Mouse (Mus musculus) olfactory bulb, adult 2 months (tissue): ENCODE measurements around the gene Tmem11. TPM values are rescaled to one million over a fixed set of nuclear protein-coding genes. Genes with fewer than 3 reads are reported as not detected.
A peak's percentile ranks its signal among the peaks of the same experiment; 100 is the strongest.
"Not testable (repeated sequence)": the region's sequence is repeated elsewhere in the genome, so short reads cannot be mapped to it uniquely, and the experiment has no call there.

Source experiments
- H3K27ac ChIP-seq: fragments of 200-500 bp; 2 replicates; pipeline ENCODE4 v1.5.1; 2012; ENCODE audit warnings: low read depth, low read length; ENCODE audit not compliant: insufficient read depth
- H3K4me1 ChIP-seq: fragments of 200-500 bp; 2 replicates; pipeline ENCODE4 v1.6.1; 2012; ENCODE audit warnings: low read length; ENCODE audit not compliant: control insufficient read depth, insufficient read depth
- H3K4me3 ChIP-seq: fragments of 200-500 bp; 2 replicates; pipeline ENCODE4 v1.5.1; 2012; ENCODE audit warnings: mild to moderate bottlenecking, low read depth, low read length, moderate library complexity; ENCODE audit not compliant: insufficient read depth
- CTCF ChIP-seq: fragments of 200-500 bp; IDR thresholded peaks from 2 replicates; pipeline ENCODE4 v1.5.1; 2012; ENCODE audit warnings: low read depth, mild to moderate bottlenecking, low read length, moderate library complexity; ENCODE audit not compliant: insufficient read depth
- POLR2A ChIP-seq: fragments of 200-500 bp; IDR thresholded peaks from 2 replicates; pipeline ENCODE4 v1.6.1; 2012; ENCODE audit warnings: mild to moderate bottlenecking, low read depth, low read length, moderate library complexity; ENCODE audit not compliant: insufficient read depth
- WGBS: fragments of 180-500 bp; shearing (Covaris S2); methylation state at CpG from one replicate; pipeline ENCODE4 v1.1.7; 2018; 5-methylcytosine and 5-hydroxymethylcytosine counted together
- polyA plus RNA-seq: library from polyadenylated mRNA; stranded (reverse); fragments of >200 nt; gene quantifications from 2 replicates; pipeline ENCODE4 v1.2.4, GENCODE M21; 2012; ENCODE audit warnings: low replicate concordance; ENCODE audit not compliant: missing spikeins, insufficient read depth, insufficient read length

The Tmem11 gene
- polyA plus RNA-seq, 1 experiment, result not detected

DNA sequence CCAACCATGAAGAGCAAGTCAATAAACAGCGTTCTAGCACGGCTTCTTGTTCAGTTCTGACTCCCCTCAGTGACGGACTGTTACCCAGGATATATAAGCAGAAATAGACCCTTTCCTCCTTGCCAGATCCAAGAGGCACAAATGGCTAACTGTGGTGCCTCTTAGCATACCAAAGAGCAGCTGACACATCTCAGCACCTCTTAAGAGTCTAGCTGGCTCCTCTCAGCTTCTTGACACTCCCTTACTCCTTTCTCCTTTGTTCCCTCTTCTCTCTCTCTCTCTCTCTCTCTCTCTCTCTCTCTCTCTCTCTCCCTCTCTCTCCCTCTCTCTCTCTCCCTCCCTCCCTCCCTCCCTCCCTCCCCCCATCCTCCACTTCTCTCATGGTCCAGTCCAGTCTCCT, 11.7 kb upstream of the Tmem11 start:
- H3K4me1 ChIP-seq, result no peaks in the 10 kb centered on the region
- 66% methylated on average over 3 of the region's 3 CpGs for WGBS
- H3K27ac ChIP-seq, result no peak overlapping the region
- TF ChIP-seq POLR2A, result no peak
- no peak for TF ChIP-seq CTCF
- H3K4me3 ChIP-seq, result no peak overlapping the region

DNA sequence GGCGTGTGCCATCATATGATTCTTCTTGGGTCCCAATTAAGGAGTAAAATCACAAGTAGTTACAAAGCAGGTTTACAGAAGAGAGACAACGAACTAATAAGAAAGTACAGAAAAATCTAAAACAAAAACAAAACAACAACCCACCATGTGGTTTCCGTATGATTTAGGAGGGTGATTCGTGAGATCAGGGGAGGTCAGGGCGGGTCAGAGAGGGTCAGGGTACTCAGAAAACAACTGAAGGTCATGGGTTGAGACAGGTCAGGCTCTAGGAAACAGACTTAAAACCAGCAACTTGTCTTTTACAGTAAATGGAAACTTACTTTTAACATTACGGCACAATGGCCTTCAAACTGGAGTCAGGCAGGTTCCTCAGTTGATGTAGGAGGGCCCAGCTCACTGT, 11.2 kb upstream of the Tmem11 start:
- 76% methylated on average over 6 of the region's 6 CpGs for WGBS

DNA sequence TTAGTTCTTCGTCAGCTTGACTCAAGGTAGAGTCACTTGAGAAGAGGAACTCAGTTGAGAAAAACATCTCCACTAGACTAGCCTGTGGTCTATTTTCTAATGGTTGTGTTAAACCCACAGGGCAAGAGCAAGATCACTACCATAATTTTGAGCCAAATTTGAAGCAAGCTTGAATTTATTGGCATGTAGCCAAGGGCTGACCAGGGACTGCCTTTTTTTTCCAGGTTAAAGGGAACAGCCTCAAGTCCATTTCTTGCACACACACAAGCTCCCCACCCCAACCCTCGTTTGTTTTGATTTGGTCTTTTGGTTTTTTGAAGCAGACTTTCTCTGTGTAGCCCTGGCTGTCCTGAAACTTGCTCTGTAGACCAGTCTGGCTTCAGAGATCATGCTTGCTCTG, 10.8 kb upstream of the Tmem11 start:
- WGBS, result 66% methylated on average over 2 of the region's 2 CpGs
- Histone ChIP-seq H3K27ac (no peak overlapping the region), H3K4me3 (no peak overlapping the region), H3K4me1 (no peaks in the 10 kb centered on the region)
- TF ChIP-seq CTCF, result no peak
- no peak for TF ChIP-seq POLR2A

More for the DNA sequence above, 11.2 kb upstream of the Tmem11 start:
- no peak for TF ChIP-seq POLR2A
- TF ChIP-seq CTCF, result no peak
- Histone ChIP-seq H3K4me1 (no peaks in the 10 kb centered on the region), H3K4me3 (no peak overlapping the region), H3K27ac (no peak overlapping the region)

DNA sequence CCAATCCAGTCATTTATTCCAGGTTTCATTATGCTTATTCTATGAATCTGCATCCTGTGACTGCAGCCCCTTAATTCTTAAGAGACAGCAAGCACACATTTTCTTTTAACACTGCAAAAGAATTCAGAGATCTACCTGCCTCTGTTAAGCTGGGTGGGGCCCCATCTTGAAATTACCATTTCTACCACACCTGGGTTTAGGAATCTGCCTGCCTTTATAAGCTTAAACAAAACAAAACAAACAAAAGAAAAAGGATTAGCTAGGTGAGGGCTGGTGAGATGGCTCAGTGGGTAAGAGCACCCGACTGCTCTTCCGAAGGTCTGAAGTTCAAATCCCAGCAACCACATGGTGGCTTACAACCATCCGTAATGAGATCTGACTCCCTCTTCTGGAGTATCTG, 7.9 kb upstream of the Tmem11 start:
- not testable (repeated sequence) for H3K4me3 ChIP-seq, H3K4me1 ChIP-seq, H3K27ac ChIP-seq
- 92% methylated on average over 3 of the region's 3 CpGs for WGBS

DNA sequence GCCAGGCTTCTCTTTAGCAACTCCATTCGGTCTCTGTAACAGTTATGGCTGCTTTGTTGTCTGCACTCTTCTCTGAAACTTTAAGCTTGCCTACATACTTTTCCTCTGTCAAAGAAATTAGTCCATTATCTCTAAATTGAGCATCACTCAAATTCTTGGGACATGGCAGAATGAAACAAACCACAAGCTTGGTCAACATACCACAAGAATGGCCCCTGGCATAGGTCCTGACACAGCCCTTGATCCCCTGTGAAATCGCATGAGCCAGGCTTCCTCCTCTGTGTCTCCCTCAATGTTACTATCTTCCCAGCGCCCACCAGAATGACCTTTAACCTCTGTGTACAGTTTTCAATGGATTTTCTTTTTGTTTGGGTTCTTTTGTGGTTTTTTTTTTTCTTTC, 3.3 kb upstream of the Tmem11 start:
- 79% methylated on average over 3 of the region's 3 CpGs for WGBS
- no peak overlapping the region for H3K27ac ChIP-seq
- H3K4me1 ChIP-seq, result no peaks in the 10 kb centered on the region
- H3K4me3 ChIP-seq, result no peak overlapping the region
- TF ChIP-seq CTCF (no peak), POLR2A (no peak)

DNA sequence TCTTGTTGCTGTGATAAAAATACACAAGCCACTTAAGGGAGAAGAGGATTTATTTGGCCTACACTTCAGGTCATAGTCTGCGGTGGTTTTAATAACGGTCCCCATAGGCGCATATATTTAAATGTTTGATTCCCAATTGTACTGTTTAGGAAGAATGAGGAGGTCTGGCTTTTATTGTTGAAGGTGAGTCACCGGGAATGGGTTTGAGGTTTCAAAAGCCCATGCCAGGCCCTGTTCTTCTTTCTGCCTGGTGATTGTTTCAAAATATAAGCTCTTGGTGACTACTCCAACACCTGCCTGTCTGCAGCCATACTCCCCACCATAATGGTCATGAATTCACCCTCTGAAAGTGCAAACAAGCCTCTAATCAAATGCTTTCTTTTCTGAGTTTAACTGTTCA, 1.5 kb upstream of the Tmem11 start:
- Histone ChIP-seq H3K27ac (no peak overlapping the region), H3K4me1 (peaks cover 6% of the 10 kb centered on the region; the same call in 1 of the 2 replicates), H3K4me3 (no peak overlapping the region)
- TF ChIP-seq CTCF (no peak), POLR2A (no peak)
- 76% methylated on average over 4 of the region's 4 CpGs for WGBS

DNA sequence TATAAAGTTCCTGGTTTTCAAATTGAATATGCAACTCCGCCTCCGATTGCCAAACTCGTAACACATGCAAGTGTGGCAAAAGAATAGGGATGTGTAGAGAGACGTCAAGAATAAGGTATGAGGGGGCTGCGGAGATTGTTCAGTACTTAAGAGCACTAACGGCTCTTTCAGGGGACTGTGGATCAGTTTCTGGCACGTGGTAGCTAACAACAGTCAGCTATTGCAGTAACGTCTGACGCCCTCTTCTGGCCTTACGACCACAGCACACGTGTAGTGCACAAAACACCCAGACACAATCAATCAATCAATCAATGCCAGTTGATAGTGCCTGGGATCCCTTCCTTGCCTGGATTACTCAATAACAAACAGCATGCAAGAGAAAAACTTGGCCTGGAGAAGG, 351 bp upstream of the Tmem11 start:
- Histone ChIP-seq H3K4me3 (peak overlapping the region; percentile 82), H3K27ac (peak overlapping the region; percentile 85), H3K4me1 (peaks cover 9% of the 10 kb centered on the region)
- 2% methylated on average over 11 of the region's 11 CpGs for WGBS
- no peak for TF ChIP-seq POLR2A
- peak; percentile 32; the same call in 1 of the 2 replicates for TF ChIP-seq CTCF

DNA sequence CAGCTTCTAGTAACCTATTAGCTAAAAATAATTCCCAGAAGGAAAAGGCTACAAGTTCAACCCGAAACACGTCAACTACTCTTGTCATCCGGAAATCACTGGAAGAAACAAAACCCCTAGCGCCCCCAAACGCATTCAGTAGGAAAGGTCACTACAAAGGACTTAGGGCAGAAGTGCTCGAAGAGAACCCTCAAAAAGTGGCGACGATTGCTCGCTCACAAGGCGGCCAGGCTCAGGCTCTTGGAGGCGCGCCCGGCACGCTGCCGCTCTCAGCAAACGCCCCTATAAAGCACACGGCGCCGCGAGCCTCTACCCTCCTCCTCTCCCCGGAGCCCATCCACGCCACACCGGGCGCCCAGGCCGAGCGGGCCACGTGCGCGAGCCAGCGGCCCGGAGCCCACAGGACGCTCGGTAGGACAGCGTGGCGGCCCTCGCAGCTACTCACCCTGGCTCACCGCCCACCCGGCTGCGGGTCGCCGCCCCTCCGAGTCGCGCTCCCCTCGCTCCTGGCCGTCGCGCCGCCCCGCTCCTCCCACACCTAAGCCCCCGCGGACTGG, 938 bp downstream of the Tmem11 start:
- under 1% methylated on average over 52 of the region's 52 CpGs for WGBS
- H3K4me1 ChIP-seq, result peaks cover 18% of the 10 kb centered on the region
- TF ChIP-seq CTCF, result no peak
- TF ChIP-seq POLR2A, result no peak
- H3K27ac ChIP-seq, result peak overlapping the region; percentile 66
- peak overlapping the region; percentile 98 for H3K4me3 ChIP-seq

DNA sequence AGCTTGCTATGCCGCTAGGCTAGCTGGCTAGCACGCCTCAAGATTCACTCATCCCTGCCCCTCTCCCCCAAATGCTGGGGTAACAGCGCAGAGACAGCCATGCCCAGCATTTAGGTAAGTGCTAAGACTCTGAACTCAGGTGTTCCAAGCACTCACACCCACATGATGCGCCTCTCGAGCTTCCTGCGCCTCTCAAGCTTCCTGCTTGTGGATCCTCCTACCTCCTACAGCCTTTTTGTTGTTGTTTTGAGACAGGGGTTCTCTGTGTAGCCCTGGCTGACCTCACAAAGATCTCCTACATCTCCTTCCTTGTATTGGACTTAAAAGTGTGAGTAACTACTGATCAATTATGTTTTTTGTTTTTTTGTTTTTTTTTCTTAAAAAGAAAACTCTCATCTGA, 6.0 kb downstream of the Tmem11 start:
- no peak overlapping the region for H3K27ac ChIP-seq
- peaks cover 19% of the 10 kb centered on the region for H3K4me1 ChIP-seq
- no peak for TF ChIP-seq POLR2A
- TF ChIP-seq CTCF, result no peak
- 60% methylated on average over 6 of the region's 6 CpGs for WGBS
- no peak overlapping the region for H3K4me3 ChIP-seq

DNA sequence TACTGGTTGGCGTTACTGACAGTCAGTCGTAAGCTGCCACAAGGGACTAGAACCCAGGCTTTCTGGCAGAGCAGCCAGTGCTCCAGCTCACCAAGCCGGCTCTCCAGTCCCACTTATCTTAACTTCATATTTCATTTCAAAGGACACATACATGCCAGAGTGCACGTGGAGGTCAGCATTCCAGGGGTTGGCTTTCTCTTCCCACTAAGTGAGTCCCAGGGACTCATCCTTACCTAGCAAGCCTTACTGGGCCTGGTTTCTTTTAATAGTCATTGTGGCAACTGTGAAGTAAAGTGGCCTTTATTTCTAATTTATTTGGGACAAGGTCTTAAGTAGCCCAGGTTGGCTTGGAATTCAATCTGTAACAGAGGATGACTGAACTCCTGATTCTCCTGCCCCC, 7.7 kb downstream of the Tmem11 start:
- H3K4me3 ChIP-seq, result no peak overlapping the region
- no peak overlapping the region for H3K27ac ChIP-seq
- 82% methylated on average over 4 of the region's 4 CpGs for WGBS
- H3K4me1 ChIP-seq, result peaks cover 19% of the 10 kb centered on the region
- TF ChIP-seq POLR2A, result no peak
- TF ChIP-seq CTCF, result no peak

DNA sequence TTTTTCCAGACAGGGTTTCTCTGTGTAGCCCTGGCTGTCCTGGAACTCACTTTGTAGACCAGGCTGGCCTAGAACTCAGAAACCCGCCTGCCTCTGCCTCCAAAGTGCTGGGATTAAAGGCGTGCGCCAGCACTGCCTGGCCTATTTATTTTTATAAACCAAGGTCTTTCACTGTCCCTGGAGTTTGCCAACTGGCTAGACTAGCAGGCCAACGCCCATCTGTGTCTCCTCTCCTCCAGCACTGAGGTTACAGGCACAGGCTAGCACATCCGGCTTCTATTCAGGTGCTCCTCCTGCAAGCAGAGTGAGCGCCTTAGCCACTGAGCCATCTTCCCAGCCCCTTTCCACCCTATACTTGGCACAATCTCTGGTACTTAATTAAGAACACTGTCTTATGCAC, 9.6 kb downstream of the Tmem11 start:
- 99% methylated on average over 6 of the region's 6 CpGs for WGBS
- not testable (repeated sequence) for H3K4me3 ChIP-seq, H3K27ac ChIP-seq
- H3K4me1 ChIP-seq, result peaks cover 15% of the 10 kb centered on the region
